Mouse (Mus musculus): Measurements from ENCODE around the gene Ccm2. TPM values are rescaled to one million over a fixed set of nuclear protein-coding genes. Genes with fewer than 3 reads are reported as not detected.

The Ccm2 gene
- polyA plus RNA-seq, 1 experiment from 2014 or later = 87.0 TPM

- WGBS = 73% methylated on average over 8 of the region's 8 CpGs
- DNase-seq (ENCODE audit: low spot score) = no peak
- H3K36me3 ChIP-seq (ENCODE audit: control insufficient read depth, insufficient read depth, low read length) = no peaks in the 10 kb centered on the region
- no peaks in the 10 kb centered on the region for H3K4me1 ChIP-seq (replicated peaks; ENCODE audit: control insufficient read depth, insufficient read depth, low read length)
- no peak overlapping the region for H3K4me3 ChIP-seq (ENCODE audit: low read depth, low read length)
- H3K9ac ChIP-seq (ENCODE audit: low read length) = no peak overlapping the region
- no peaks in the 10 kb centered on the region for H3K27me3 ChIP-seq (replicated peaks; ENCODE audit: control insufficient read depth, insufficient read depth, low read length)
- ATAC-seq (replicated peaks; ENCODE audit: low FRiP score, low TSS enrichment, low read depth) = no peak
- no peak overlapping the region for H3K27ac ChIP-seq (ENCODE audit: low read depth)
- no peaks in the 10 kb centered on the region for H3K9me3 ChIP-seq (ENCODE audit: control insufficient read depth, low read length)
- no peak overlapping the region for H3K4me2 ChIP-seq (ENCODE audit: low read length)
Measured at GRCm38 (mm10) chr11:6636150-6636549, 89.5 kb downstream of the Ccm2 start.

GRCm38 (mm10) chr11:6638537-6638936 lies 91.8 kb downstream of the Ccm2 start, which contains the start of gene Wap:
TSS of gene Wap (minus strand) at chr11:6638637.
- DNase-seq (ENCODE audit: low spot score) (no peak), ATAC-seq (replicated peaks; ENCODE audit: low FRiP score, low TSS enrichment, low read depth) (no peak)
- Histone ChIP-seq H3K27ac (ENCODE audit: low read depth) (no peak within 1 kb of the TSS), H3K4me1 (replicated peaks; ENCODE audit: control insufficient read depth, insufficient read depth, low read length) (no peaks in the 10 kb centered on the region), H3K4me2 (ENCODE audit: low read length) (no peak within 1 kb of the TSS), H3K36me3 (ENCODE audit: control insufficient read depth, insufficient read depth, low read length) (no peaks in the 10 kb centered on the region), H3K27me3 (replicated peaks; ENCODE audit: control insufficient read depth, insufficient read depth, low read length) (no peaks in the 10 kb centered on the region), H3K9ac (ENCODE audit: low read length) (no peak within 1 kb of the TSS), H3K4me3 (ENCODE audit: low read depth, low read length) (no peak within 1 kb of the TSS), H3K9me3 (ENCODE audit: control insufficient read depth, low read length) (no peaks in the 10 kb centered on the region)
- 88% methylated on average over 4 of the region's 4 CpGs for WGBS

GRCm38 (mm10) chr11:6639072-6639471 lies 92.4 kb downstream of the Ccm2 start:
- Histone ChIP-seq H3K9me3 (ENCODE audit: control insufficient read depth, low read length) (no peaks in the 10 kb centered on the region), H3K27ac (ENCODE audit: low read depth) (no peak overlapping the region), H3K27me3 (replicated peaks; ENCODE audit: control insufficient read depth, insufficient read depth, low read length) (no peaks in the 10 kb centered on the region), H3K4me2 (ENCODE audit: low read length) (no peak overlapping the region), H3K4me3 (ENCODE audit: low read depth, low read length) (no peak overlapping the region), H3K9ac (ENCODE audit: low read length) (no peak overlapping the region), H3K36me3 (ENCODE audit: control insufficient read depth, insufficient read depth, low read length) (no peaks in the 10 kb centered on the region), H3K4me1 (replicated peaks; ENCODE audit: control insufficient read depth, insufficient read depth, low read length) (no peaks in the 10 kb centered on the region)
- WGBS = 82% methylated on average over 6 of the region's 6 CpGs
- ATAC-seq (replicated peaks; ENCODE audit: low FRiP score, low TSS enrichment, low read depth) = no peak
- no peak for DNase-seq (ENCODE audit: low spot score)

- Histone ChIP-seq H3K4me1 (replicated peaks; ENCODE audit: control insufficient read depth, insufficient read depth, low read length) (no peaks in the 10 kb centered on the region), H3K36me3 (ENCODE audit: control insufficient read depth, insufficient read depth, low read length) (no peaks in the 10 kb centered on the region), H3K9ac (ENCODE audit: low read length) (no peak overlapping the region), H3K9me3 (ENCODE audit: control insufficient read depth, low read length) (no peaks in the 10 kb centered on the region), H3K4me2 (ENCODE audit: low read length) (no peak overlapping the region), H3K4me3 (ENCODE audit: low read depth, low read length) (no peak overlapping the region), H3K27ac (ENCODE audit: low read depth) (no peak overlapping the region), H3K27me3 (replicated peaks; ENCODE audit: control insufficient read depth, insufficient read depth, low read length) (no peaks in the 10 kb centered on the region)
- DNase-seq (ENCODE audit: low spot score) (no peak), ATAC-seq (replicated peaks; ENCODE audit: low FRiP score, low TSS enrichment, low read depth) (no peak; the same call in 1 of the 2 replicates)
- 76% methylated on average over 6 of the region's 6 CpGs for WGBS
Measured at GRCm38 (mm10) chr11:6644566-6644965, 97.9 kb downstream of the Ccm2 start.

Other genes starting within 250 kb of the Ccm2 start
- gene Zmiz2, start 157.8 kb upstream of the Ccm2 start, polyA plus RNA-seq (2014; fragmentation: Nextera tagmentation; extraction: Ambion mirVana) = 14.0 and 14.2 TPM in 2 replicates
- gene Ppia, start 131.4 kb upstream of the Ccm2 start, polyA plus RNA-seq (2014; fragmentation: Nextera tagmentation; extraction: Ambion mirVana) = 5,694 and 5,748 TPM in 2 replicates
- gene H2afv, start 102.4 kb upstream of the Ccm2 start, polyA plus RNA-seq (2014; fragmentation: Nextera tagmentation; extraction: Ambion mirVana) = 510 and 552 TPM in 2 replicates
- 25.7 and 26.2 TPM in 2 replicates for gene Purb, start 71.0 kb upstream of the Ccm2 start, polyA plus RNA-seq (2014; fragmentation: Nextera tagmentation; extraction: Ambion mirVana)
- gene Myo1g, start 25.9 kb upstream of the Ccm2 start, polyA plus RNA-seq (2014; fragmentation: Nextera tagmentation; extraction: Ambion mirVana) = 1.3 TPM in 2 replicates
- gene Nacad, start 59.2 kb downstream of the Ccm2 start, polyA plus RNA-seq (2014; fragmentation: Nextera tagmentation; extraction: Ambion mirVana) = 5.7 and 9.0 TPM in 2 replicates
- gene Tbrg4, start 79.2 kb downstream of the Ccm2 start, polyA plus RNA-seq (2014; fragmentation: Nextera tagmentation; extraction: Ambion mirVana) = 52.1 and 58.0 TPM in 2 replicates
- not detected in 2 replicates for gene Wap, start 91.8 kb downstream of the Ccm2 start, polyA plus RNA-seq (2014; fragmentation: Nextera tagmentation; extraction: Ambion mirVana)
- gene Ramp3, start 111.6 kb downstream of the Ccm2 start, polyA plus RNA-seq (2014; fragmentation: Nextera tagmentation; extraction: Ambion mirVana) = 9.3 and 10.9 TPM in 2 replicates

All from intestine, embryonic 14.5 days (tissue).